Mouse (Mus musculus) erythroblast, embryonic 14.5 days (primary cell): Measurements from ENCODE around the gene Rabgap1l.

Experiments used
- GATA1 ChIP-seq: IDR thresholded peaks from 2 replicates; pipeline ENCODE4 v1.6.1; 2012; ENCODE audit warnings: low read length, inconsistent platforms, mixed read lengths
- TAL1 ChIP-seq: IDR thresholded peaks from 3 replicates; pipeline ENCODE4 v1.6.1; 2012; ENCODE audit warnings: low read length, inconsistent platforms, mixed read lengths

DNA sequence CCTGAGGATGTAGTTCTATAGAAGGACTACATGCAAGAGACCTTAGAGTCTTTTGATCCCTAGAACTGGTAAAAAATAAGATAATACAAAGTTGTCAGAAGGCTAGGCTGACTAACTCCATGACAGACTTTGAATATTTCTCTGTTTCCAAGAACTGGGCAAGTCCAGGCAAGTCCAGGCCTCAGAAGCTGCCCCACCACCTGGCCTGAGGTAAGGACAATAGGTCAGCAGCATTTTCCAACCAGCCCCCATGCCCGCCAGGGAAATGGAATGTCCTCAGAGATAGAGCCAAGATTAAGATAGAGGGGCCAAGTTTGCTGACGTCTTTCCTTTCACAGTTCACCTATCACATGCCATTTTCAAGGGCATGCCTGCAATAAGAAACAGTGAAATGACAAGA is 517.8 kb downstream of the Rabgap1l start:
- TF ChIP-seq GATA1 (no peak), TAL1 (no peak)
